Mouse (Mus musculus) liver (tissue): Measurements from ENCODE around the gene Slc25a45.

Experiments used
- DNase-seq: peaks from one replicate; pipeline ENCODE4 v3.0.0-alpha.2; 2020; ENCODE audit warnings: mixed read lengths

The Slc25a45 gene

GRCm38 (mm10) chr19:5840890-5841388 lies 36.7 kb upstream of the Slc25a45 start:
- DNase-seq = no peak

- DNase-seq = peak; percentile 77
Measured at GRCm38 (mm10) chr19:5841389-5841946, 36.1 kb upstream of the Slc25a45 start.

GRCm38 (mm10) chr19:5841999-5842784 lies 35.4 kb upstream of the Slc25a45 start:
- DNase-seq = no peak

GRCm38 (mm10) chr19:5842785-5843730 lies 34.5 kb upstream of the Slc25a45 start:
- DNase-seq = peak; percentile 76

- DNase-seq = peak; percentile 77
Measured at GRCm38 (mm10) chr19:5843781-5844691, 33.6 kb upstream of the Slc25a45 start.

GRCm38 (mm10) chr19:5844831-5845318 lies 32.7 kb upstream of the Slc25a45 start:
- DNase-seq = peak; percentile 72

GRCm38 (mm10) chr19:5845319-5846135 lies 32.1 kb upstream of the Slc25a45 start:
- DNase-seq = peak; percentile 98

GRCm38 (mm10) chr19:5846154-5846553 lies 31.5 kb upstream of the Slc25a45 start:
- no peak for DNase-seq

GRCm38 (mm10) chr19:5846557-5847305 lies 30.9 kb upstream of the Slc25a45 start:
- DNase-seq = peak; percentile 89

GRCm38 (mm10) chr19:5847306-5847796 lies 30.3 kb upstream of the Slc25a45 start:
- DNase-seq = peak; percentile 72

- peak; percentile 90 for DNase-seq
Measured at GRCm38 (mm10) chr19:5848032-5848825, 29.4 kb upstream of the Slc25a45 start.

- peak; percentile 77 for DNase-seq
Measured at GRCm38 (mm10) chr19:5848826-5849672, 28.6 kb upstream of the Slc25a45 start.

- peak; percentile 95 for DNase-seq
Measured at GRCm38 (mm10) chr19:5849843-5850527, 27.6 kb upstream of the Slc25a45 start.

- no peak for DNase-seq
Measured at GRCm38 (mm10) chr19:5850860-5851259, 26.7 kb upstream of the Slc25a45 start.

- DNase-seq = peak; percentile 56
Measured at GRCm38 (mm10) chr19:5851481-5851971, 26.1 kb upstream of the Slc25a45 start.

GRCm38 (mm10) chr19:5852035-5852722 lies 25.4 kb upstream of the Slc25a45 start:
- no peak for DNase-seq

GRCm38 (mm10) chr19:5856604-5857003 lies 21.0 kb upstream of the Slc25a45 start:
- no peak for DNase-seq
